Mouse (Mus musculus): ENCODE measurements around the gene Nub1.
A peak's percentile ranks its signal among the peaks of the same experiment; 100 is the strongest.

Gene Nub1

DNA sequence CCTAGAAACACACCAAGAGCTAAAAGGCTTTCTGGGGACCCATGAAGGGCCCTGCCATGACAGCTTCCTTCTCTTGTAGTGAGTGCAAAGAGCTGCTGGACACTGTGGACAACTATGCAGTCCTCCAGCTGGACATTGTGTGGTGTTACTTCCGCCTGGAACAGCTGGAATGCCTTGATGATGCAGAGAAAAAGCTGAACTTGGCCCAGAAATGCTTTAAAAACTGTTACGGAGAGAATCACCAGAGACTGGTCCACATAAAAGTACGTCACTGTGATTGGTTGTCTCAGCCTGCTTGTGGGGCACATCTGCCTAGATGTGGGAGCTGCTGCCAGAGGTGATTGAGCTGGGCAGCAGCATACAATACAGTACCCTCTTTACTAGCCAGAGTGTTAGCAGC is 15.9 kb downstream of the Nub1 start:
- DNase-seq (ENCODE audit: low spot score): no peak

DNA sequence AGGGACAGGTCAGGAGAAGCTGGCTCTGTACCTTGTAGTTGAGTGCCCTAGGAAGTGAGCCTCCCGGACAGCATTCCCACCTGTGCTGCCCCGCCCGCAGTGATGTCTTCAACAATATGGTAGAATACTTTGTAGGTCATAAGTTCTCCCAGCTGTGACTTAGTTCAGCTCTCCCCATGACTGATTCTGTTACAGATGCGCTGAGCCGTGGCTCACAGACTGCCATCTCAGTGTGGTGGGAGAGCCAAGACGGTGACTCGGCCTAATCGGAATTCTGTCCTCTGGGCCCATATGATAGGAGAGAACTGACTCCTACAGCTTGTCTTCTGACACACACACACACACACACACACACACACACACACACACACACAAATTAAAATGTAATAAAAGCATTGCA is 19.3 kb downstream of the Nub1 start:
- no peak for DNase-seq (ENCODE audit: low spot score)

DNA sequence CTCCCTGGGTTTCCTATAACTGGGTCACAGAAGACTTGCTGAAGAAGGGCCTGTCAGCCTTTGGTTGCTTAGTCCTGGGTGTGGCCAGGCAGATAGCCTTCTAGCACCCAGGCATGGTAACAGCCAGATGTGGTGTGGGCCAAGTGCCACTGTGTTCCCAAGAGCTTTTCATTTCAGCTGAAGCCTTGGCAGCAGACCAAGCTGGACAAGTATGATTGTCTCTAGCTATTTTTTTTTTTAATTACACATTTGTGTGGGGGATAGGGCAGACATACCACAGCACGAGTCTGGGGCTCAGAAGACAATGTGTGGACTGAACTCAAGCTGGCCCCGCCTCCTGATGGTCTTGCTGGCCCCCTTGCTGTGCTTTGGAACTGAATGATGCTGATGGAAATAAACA is 24.6 kb downstream of the Nub1 start:
- DNase-seq (ENCODE audit: low spot score): no peak

DNA sequence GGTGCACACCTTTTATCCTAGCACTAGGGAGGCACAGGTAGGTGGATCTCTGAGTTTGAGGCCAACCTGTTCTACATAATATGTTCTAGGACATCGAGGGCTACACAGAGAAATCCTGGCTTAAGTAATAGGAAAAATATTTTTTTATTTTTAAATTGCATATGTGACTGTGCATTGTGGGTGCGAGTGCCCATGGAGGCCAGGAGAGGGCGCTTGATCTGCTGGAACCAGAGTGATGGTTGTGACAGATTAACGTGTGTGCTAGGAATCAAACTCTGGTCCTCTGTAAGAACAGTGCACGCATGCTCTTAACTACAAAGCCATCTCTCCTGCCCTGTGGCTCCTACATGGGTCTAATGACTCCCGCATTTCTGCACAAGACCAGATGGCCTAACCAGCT is 26.3 kb downstream of the Nub1 start:
- no peak for DNase-seq (ENCODE audit: low spot score)

DNA sequence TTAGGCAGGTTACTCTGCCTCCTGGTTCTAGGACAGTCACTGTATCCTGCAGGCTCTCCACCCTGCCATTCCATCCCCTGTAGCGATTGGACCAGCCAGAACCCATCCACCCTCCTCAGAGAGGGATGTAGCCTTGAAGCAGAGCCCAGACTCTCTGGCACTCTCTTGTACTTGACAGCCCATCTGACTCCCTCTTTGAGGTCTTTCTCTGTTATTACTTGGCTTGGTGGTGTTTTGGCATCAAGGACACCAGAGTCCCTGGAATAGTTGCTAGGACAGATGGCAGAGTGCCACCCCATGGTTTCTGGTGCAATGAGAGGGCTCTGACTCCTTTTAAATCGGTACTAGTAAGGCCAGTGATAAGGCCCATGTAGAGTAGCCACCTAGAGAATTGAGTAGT is 27.9 kb downstream of the Nub1 start:
- no peak for DNase-seq (ENCODE audit: low spot score)

DNA sequence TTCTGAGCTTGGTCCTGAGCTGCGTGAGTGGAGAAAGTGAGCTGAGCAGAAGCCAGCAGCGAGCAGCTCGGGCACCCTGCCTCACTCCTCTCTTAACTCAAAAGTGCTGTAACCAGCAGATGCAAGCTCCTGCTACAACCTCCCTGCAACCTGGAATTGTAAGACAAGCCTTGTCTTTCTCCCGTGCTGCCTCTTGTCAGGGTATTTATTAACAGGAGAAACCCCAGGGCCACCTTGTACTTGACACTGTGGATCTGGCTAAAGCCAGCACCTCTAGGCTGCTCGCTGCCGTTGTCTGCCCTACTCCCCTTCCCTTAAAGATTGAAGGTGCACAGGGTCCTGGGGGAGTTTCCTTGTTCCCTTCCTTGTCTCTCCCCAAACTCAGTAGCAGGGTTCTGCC is 28.7 kb downstream of the Nub1 start:
- no peak for DNase-seq (ENCODE audit: low spot score)

DNA sequence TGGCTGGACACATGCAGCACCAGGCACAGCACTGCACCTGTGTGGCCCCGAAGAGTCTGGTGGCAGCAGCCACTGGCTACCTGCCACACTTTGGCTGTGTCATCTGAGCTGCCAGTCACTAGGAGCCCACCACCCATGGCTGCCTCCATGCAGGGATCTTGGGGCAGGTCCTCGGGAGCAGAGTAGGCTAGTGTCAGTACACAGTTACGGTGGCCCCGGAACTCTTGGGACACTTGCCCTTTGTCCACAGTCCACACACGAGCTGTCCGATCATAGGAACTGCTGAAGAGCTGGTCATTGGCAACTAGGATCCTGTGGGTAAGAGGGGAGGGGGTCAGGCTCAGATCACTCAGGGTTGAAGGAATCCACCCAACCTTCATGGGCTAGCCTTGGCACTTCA is 32.7 kb downstream of the Nub1 start:
- DNase-seq (ENCODE audit: low spot score): no peak

DNA sequence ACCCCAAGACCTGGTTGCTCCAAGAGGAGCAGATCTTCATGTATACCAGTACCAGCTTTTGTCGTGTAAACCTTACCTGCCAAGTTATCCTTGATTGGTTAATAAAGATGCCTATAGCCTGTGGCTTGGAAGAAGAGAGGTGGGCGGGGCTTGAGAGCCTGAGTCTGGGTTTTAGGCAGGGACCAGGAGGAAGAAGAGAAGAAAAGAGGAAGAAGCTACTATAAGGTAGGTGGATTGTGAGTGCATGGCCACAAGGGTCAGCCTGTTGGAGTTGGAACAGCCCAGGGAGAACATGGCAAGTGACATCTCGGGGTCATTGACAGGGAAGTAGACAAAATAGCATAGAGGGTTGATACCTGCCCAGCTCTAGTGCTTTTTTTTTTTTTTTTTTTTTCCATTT is 34.5 kb downstream of the Nub1 start:
- no peak for DNase-seq (ENCODE audit: low spot score)

DNA sequence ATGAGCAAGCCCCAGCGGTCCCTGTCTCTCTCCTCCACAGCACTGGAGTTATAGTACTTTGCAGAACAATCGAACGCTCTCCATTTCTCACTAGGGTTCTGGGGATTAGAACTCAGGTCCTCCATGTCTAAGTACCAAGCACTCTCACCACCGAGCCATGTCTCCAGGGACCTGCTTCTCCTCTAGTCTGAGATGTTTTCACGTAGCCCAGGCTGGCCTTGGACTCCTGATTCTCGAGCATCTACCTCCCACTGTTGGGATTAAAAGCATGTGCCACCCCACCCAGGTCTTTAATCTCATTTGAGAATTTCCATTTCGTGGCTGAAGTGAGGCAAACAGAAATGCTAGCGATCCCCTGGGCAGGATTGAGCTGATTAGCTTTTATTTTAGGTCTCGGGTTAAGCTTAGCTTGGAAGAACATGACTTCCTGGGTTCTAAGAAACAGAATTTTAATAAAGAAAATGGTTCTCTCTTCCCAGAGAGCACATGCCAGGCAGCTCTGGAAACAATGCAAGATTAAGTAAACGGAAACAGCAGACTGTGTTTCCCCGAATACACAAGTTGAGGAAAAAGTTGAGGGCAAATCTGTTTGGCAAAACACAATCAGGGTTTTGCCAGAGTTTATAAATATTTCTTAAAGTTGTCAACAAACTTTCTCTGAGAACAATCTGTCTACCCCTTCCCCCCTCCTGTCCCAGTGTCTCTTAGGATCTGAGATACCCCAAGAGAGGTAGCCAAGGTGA is 38.4 kb downstream of the Nub1 start:
- DNase-seq (ENCODE audit: low spot score): no peak

DNA sequence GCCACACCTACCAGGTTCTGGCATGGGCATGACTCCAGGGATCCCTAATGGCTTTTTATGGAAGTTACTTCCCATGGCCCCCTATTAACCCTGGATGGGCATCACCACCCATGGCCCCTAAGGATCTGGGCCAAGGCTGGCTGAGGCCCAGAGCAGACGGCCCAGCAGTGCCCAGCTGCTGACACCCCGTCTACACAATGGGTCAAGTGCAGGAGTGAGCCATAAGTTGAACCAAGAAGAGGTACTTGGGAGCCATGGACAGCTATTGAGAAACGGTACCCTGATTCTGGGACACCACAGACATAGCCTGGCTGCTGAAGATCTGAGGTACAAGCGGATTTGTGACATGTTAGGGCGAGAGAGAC is 38.9 kb downstream of the Nub1 start:
- no peak for DNase-seq (ENCODE audit: low spot score)

DNA sequence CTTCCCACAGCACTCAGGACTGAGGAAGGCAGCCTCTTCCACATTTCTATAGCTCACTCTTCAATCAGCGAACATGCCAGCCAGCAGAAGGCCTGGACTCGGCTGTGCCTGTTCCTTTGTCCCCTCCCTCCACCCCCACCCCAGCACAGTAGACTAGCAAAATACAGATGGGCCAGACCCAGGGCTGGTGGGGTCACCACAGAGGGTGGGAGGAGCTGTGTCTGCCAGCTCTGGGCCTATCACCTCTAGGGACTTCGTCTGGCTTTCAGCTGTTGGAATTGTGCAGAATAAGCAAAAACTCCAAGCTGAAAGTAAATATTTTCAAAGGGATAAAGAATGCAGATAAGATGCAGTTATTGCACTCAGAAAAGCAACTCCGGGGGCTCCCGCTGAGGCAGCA is 39.5 kb downstream of the Nub1 start:
- DNase-seq (ENCODE audit: low spot score): peak; percentile 44

DNA sequence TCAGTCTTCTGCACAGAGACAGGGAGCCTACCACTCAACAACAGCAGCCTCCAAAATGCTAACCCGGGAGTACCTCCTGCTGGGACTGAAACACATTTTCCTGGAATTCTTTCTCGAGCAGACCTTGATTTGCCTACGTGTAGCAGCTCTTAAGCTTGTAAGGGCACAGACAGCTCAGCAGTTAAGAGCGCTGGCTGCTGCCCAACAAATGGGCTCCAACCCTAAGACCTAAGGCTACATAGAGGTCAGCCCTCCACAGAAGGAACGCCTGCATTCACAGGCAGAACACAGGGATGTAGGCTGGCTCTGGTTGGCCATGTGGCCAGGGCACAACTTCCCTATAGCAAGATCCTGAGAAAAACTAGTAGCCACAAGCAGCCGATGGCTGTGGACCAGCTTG is 40.6 kb downstream of the Nub1 start:
- no peak for DNase-seq (ENCODE audit: low spot score)

DNA sequence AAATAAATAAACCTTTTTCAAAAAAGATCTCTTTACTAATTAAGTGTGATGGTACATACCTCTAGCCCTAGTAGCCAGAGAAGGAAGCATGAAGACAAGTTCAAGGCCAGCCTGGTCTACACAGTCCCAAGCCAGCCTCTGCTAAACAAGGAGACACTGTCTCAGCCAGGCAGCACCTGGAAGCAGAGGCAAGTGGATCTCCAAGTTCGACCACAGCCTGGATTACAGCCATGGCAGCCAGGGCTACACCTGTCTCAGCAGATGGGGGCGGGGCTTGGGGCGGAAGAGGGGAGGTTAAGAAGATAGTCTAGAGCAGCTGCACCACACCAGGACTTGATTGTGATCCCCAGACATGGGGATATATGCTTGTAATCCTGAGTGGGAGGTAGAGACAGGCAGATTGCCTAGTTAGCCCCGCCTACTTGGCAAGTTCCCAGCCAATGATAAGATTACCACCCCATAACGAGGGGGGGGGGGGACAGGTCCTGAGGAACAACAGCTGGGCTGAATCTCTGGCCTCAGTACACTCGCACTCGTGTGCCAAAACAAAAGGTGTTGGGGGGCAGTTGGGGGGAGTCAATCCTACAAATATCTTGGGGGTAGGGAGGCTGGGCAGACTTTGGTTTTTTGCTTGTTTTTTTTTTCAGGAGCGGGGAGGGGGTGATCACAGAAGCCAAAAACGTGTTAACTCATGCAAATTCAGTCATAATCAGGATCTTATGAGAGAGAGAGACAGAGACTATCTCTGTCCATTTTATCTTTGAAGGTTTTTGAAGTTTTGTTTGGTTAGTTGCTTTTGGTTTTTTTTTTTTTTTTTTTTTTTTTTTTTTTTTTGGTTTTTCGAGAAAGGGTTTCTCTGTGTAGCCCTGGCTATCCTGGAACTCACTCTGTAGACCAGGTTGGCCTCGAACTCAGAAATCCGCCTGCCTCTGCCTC is 41.8 kb downstream of the Nub1 start:
- DNase-seq (ENCODE audit: low spot score): no peak

DNA sequence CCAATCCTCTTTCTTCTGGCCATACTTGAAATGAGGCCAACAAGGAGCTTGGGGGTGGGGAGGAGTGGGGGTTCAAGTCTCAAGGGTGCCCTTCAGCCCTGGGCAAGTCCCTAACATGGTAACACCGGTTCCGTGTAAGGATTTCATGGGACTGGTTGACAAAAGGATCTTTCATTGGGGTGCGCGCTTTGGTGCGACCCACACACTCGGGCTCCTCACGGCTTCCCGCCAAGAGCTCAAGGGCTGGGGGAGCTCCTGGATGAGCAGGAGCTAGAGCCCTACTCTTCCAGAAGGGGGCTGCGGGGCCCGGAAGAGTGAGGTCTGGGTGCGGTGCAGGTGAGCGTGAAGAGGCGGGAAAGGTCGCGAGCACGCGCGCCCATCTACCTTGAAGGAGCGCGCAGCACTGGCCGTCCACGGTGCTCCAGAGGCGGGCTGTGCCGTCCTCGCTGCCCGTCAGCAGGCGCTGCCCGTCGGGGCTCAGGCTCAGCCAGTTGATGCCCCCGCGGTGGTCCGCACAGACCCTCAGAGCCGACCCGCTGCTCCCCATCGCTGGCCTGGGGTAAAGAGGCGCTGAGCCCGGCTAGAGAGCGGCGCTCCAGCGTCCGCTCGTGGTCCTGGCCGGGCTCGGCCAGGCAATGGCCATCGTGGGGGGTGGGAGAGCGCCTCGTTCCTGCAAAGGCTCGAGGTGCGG is 44.6 kb downstream of the Nub1 start:
- DNase-seq (ENCODE audit: low spot score): peak; percentile 46

DNA sequence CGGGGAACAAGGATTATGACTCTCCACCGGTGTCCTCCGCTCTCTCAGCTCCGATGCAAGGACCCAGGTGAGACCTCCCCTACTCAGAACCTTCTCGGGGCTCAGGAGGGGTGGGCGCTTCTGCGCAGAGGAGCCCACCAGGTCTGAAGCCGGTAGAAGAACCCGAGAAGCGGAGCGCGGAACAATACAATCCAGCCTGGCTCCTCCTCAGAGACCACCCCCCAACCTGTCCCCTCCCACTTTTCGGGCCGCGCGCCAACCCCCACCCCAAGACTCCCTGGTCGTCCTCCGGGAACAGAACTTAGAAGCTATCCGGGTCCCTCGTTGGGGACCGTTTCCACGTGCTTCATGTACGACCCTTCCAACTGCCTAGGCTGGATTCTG is 45.1 kb downstream of the Nub1 start, which contains the start of gene Wdr86:
Gene Wdr86, minus strand, starts transcription at position 240 of the 384 bp plus-strand sequence.
- DNase-seq (ENCODE audit: low spot score): peak; percentile 73

DNA sequence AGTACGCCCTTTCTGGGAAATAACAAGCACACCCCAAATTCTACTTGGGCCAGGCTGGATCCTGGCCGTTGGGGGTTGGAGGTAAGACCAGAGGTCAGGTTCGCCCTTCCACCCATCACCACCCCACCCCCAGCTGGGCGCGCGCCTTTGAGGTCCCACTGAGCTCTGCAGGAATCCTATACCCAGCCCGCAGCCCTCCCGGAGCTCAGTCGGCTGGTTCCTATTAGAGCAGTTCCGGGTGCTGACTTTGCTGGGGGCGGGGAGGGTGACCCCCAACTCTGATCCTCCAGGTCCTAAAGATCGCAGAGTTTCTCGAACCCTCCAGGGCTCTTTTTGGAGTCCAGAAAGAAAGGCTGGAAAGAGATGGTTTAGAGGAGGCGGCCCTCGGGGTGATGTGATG is 45.7 kb downstream of the Nub1 start:
- peak; percentile 65 for DNase-seq (ENCODE audit: low spot score)

DNA sequence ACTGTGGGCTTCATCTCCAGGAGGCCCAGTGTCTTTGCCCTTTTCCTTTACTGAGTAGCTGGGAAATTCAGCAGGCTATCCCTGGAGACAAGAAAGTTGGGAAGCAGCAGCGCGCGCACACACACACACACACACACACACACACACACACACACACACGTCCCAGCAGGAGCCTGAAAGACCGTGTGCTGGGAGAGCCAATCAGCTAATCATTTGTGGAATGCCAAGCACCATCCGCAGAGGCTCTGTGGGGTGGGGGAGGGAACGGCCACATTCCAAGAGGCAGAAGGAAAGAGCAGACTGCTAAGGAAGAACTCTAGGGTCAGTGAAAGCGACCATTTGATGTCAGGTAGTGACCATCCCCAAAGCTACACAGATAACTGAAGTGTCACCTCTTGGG is 47.8 kb downstream of the Nub1 start:
- DNase-seq (ENCODE audit: low spot score): peak; percentile 86

DNA sequence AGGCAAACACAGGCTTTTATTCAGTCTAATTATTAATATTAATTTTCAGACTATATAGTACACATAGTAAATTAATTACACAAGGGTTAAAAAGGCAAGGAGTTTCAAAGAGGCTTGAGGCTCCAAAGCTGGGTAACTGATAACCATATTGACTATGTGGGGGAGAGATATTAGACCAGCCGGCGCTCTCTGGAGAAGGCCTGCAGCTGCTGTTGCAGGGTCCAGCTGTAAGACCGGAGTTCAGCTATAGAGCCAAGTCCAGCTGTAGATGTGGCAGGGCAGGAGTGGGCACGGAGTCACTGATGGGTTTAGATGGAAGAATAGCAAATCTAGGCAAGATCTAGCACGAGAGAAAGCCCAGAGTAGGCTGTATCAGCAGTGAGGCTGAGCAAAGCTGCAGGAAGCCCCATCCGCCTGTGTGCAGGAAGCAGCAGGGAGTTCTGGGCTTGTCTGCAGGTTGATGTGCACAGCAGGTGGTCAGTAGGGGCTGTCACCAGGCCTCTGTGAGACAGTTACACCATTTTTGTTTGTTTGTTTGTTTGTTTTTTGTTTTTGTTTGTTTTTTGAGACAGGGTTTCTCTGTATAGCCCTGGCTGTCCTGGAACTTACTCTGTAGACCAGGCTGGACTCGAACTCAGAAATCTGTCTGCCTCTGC is 48.6 kb downstream of the Nub1 start:
- no peak for DNase-seq (ENCODE audit: low spot score)

DNA sequence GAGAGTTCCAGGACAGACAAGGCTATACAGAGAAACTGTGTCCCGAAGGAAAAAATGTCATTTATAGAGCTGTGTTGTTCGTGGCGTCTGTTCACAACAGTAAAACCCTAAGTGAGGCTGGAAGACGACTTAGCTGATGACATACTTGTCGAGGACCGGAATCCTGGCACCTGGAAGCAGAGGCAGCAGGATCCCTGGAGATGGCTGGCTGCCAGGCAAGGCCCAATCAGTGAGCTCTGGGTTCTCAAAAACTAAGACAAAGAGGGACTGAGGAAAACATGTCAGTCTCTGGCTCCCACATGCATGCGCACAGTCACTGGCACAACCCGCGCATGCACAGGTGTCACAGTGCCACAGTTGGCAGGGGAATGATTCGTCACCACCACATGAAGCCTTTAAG is 52.3 kb downstream of the Nub1 start:
- no peak for DNase-seq (ENCODE audit: low spot score)

DNA sequence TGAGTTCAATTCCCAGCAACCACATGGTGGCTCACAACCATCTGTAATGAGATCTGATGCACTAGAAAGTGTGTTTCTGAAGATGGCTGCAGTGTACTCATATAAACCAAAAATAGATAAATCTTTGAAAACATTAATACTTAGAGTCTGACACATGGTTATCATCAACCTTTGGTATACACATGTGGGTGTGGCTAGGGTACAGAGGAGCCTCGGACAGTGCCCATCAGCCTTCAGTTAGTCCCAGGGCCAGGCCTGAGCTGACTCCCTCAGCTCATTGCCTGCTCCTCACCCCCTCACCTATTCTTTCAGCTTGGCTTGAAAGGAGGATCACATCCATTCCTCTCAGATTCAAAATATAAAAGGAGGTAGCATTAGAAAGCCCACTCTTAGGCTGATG is 53.2 kb downstream of the Nub1 start:
- DNase-seq (ENCODE audit: low spot score): no peak

DNA sequence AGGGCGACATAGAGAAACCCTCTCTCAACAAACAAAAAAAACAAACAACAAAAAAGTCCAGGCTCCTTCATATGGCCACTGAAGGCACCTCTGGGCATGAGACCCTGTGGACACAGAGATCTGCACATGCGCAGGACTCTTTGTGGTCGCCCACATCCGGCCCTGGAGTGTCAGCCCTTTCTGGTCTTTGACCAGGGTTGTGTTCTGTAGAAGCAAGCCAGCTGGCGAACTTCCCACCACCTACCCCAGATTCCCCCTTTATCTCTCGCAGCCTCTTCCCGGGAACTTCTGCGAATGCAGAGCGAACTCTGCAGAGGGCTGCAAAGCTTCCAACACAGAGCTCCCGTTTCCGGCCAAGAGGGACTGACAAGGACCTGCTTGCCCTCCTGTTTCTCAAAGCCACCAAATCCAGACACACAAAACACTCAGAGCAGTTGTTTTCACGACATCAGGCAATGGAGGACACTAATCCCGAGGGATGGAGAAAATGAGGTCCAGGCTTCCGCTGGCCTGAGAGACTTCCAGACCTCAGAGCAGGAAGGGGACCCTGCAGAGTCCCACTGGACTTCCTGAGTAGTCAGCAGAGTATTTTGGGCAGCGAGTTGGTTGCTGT is 53.9 kb downstream of the Nub1 start:
- DNase-seq (ENCODE audit: low spot score): no peak
